Mouse (Mus musculus) thymus, adult 2 months (tissue): ENCODE results near the gene Purb.

ENCODE experiments used
- CTCF ChIP-seq: fragments of 200-500 bp; IDR thresholded peaks from 2 replicates; pipeline ENCODE4 v1.5.1; 2012; ENCODE audit warnings: mild to moderate bottlenecking, control low read depth, low read length, moderate library complexity, borderline replicate concordance; ENCODE audit not compliant: control insufficient read depth, poor library complexity, insufficient read depth; ENCODE audit errors: extremely low read depth
- POLR2A ChIP-seq: fragments of 200-500 bp; IDR thresholded peaks from 2 replicates; pipeline ENCODE4 v1.6.1; 2012; ENCODE audit warnings: mild to moderate bottlenecking, low read length, control low read depth, moderate library complexity; ENCODE audit not compliant: control insufficient read depth, poor library complexity, insufficient read depth; ENCODE audit errors: extremely low read depth

- TF ChIP-seq CTCF (no peak), POLR2A (no peak)
These were observed 45.5 kb downstream of the Purb start for GRCm38 (mm10) chr11:6430186-6430585.
